Mouse (Mus musculus) liver, embryonic 15.5 days (tissue): ENCODE data around the gene Tmbim1. TPM values are rescaled to one million over a fixed set of nuclear protein-coding genes. Genes with fewer than 3 reads are reported as not detected.
A peak's percentile ranks its signal among the peaks of the same experiment; 100 is the strongest.

Experiments
- ATAC-seq: fragments of 200-750 bp; cut with Nextera tagmentation; 2 replicates; pipeline ENCODE4 v1.8.0; 2017; ENCODE audit warnings: moderate number of reproducible peaks, mild to moderate bottlenecking, moderate library complexity; ENCODE audit not compliant: insufficient read depth
- H3K27ac ChIP-seq: fragments of 300-500 bp; sonication (generic); replicated peaks from 2 replicates; pipeline ENCODE4 v1.5.1; 2015; ENCODE audit warnings: mild to moderate bottlenecking, inconsistent platforms
- H3K27me3 ChIP-seq: fragments of 300-500 bp; sonication (generic); 2 replicates; pipeline ENCODE4 v1.6.1; 2015; ENCODE audit warnings: mild to moderate bottlenecking, inconsistent platforms
- H3K36me3 ChIP-seq: fragments of 300-500 bp; sonication (generic); replicated peaks from 2 replicates; pipeline ENCODE4 v1.6.1; 2015; ENCODE audit warnings: moderate library complexity, mild to moderate bottlenecking, inconsistent platforms
- H3K4me1 ChIP-seq: fragments of 300-500 bp; sonication (generic); replicated peaks from 2 replicates; pipeline ENCODE4 v1.6.1; 2015; ENCODE audit warnings: inconsistent platforms
- H3K4me2 ChIP-seq: fragments of 300-500 bp; sonication (generic); 2 replicates; pipeline ENCODE4 v1.6.1; 2015; ENCODE audit warnings: moderate library complexity, mild to moderate bottlenecking, inconsistent platforms
- H3K4me3 ChIP-seq: fragments of 300-500 bp; sonication (generic); replicated peaks from 2 replicates; pipeline ENCODE4 v1.5.1; 2015; ENCODE audit warnings: mild to moderate bottlenecking, inconsistent platforms
- H3K9ac ChIP-seq: fragments of 300-500 bp; sonication (generic); 2 replicates; pipeline ENCODE4 v1.6.1; 2015; ENCODE audit warnings: moderate library complexity, mild to moderate bottlenecking, inconsistent platforms
- H3K9me3 ChIP-seq: fragments of 300-500 bp; sonication (generic); replicated peaks from 2 replicates; pipeline ENCODE4 v1.6.1; 2016; ENCODE audit warnings: inconsistent platforms
- WGBS: fragments of 180-500 bp; shearing (Covaris S2); methylation state at CpG from one replicate; pipeline ENCODE4 v1.1.7; 2015; ENCODE audit warnings: mixed read lengths; ENCODE audit not compliant: insufficient replicate concordance; 5-methylcytosine and 5-hydroxymethylcytosine counted together
- polyA plus RNA-seq: library from polyadenylated mRNA; unstranded; fragments of >200 nt; fragmentation: Nextera tagmentation; extraction: Ambion mirVana; gene quantifications from 2 replicates; pipeline ENCODE4 v1.2.1, GENCODE M21; 2015

Gene Tmbim1
- polyA plus RNA-seq, 1 experiment from 2014 or later: 15.4 TPM

DNA sequence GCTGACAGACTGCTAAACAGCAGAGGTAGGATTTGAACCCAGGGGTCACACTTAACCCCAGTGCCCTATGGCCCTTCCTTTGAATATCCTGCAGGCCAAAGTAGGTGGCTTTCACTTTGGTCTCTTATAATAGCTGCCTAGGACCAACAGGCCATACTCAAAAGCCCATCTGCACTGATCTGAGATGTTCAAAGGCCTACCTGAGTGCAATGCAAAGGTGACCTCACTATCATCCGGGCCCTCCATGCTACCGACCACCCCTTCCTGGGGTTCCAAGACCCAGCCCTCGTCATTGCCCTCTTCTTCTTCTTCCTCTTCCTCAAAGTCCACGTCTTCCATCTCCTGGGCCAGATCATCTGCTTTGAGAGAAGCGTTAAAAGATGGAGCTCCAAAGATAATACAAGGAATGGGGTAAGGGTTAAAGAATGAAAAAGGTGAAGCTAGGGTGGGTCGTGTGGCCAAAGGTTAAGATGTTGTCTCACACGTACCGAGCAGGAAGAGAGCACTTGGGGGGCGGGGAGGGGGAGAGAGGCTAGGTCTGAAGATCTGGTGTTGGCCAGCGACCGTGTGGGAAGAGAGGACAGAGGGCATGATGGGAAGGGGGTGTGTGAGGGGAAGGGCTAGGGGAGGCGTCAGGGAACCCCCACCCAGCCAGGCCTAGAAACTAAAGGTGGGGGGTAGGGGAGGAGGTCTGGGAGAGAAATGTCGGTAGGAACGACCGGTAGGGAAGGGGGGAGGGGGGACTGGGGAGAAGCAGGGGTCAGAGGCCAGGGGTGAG is 21.5 kb downstream of the Tmbim1 start:
- peaks cover 52% of the 10 kb centered on the region for H3K36me3 ChIP-seq

DNA sequence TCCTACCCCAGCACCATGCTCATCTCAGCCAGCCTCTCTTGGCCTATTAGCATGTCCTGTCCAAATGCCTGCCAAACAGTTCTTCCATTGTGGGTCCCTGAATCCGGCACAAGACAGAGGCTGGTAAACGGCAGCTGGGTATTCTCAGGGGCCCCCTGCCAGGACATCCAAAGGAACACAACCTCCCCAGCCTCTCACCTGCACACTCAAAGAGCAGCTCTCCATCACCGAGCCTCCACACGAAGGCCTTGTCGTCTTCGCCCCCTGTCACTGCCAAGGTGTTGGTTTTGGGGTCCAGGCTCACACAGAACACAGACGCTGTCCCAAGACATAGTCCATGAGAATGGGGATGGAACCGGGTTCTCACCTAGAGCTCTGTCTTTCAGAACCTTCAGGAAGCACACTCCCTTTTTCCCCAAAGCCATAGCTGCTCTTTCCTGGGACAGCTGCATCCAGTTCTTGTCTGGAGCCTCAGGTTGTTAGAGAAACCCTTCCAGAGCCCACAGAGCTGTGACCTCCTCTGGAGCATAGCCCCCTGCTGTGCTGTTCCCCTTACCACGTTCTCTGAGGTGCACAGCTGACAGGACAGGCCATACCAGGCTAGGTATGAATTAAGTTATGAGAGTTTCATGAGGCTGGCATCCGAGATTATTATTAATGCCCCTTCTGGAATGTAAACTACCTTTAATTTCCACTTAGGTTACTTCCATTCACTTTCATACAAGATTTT is 22.4 kb downstream of the Tmbim1 start:
- Histone ChIP-seq H3K4me1 (peaks cover 56% of the 10 kb centered on the region), H3K9ac (no peak overlapping the region), H3K27me3 (no peaks in the 10 kb centered on the region), H3K4me3 (no peak overlapping the region; the same call in 1 of the 2 replicates), H3K4me2 (0 out of 2 replicates have a peak overlapping the region, but pooled peaks have one; percentile 94), H3K9me3 (no peaks in the 10 kb centered on the region), H3K36me3 (peaks cover 46% of the 10 kb centered on the region), H3K27ac (no peak overlapping the region)
- no peak for ATAC-seq
- 77% methylated on average over 10 of the region's 10 CpGs for WGBS

More for the DNA sequence above, 21.5 kb downstream of the Tmbim1 start:
- H3K9ac ChIP-seq: peak overlapping the region; percentile 87
- ATAC-seq: peak; percentile 25
- 6% methylated on average over 15 of the region's 15 CpGs for WGBS
- peak overlapping the region; percentile 94 for H3K4me2 ChIP-seq
- peak overlapping the region; percentile 86 for H3K4me3 ChIP-seq
- no peaks in the 10 kb centered on the region for H3K9me3 ChIP-seq
- H3K4me1 ChIP-seq: peaks cover 64% of the 10 kb centered on the region
- H3K27me3 ChIP-seq: no peaks in the 10 kb centered on the region
- peak overlapping the region; percentile 84 for H3K27ac ChIP-seq

DNA sequence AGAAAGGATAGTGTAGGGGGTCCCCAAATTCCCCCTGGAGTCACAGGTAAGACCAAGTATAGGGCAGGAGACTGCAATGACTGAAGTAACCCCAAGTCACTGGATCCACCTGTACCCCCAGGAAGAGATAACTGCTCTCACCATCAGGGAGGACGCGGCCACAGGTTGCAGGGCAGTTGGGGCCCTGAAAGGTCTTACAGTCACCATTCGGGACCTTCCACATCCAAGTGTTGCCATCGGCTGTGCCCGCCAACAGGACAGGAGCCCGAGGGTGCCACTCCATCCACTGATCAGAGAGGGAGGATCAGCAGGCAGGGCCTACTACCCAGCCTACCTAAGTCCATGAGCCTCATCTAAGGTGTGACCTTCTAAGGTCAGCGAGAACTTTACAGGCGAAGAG is 23.5 kb downstream of the Tmbim1 start:
- Histone ChIP-seq H3K27me3 (peaks cover 5% of the 10 kb centered on the region; the same call in 1 of the 2 replicates), H3K36me3 (peaks cover 42% of the 10 kb centered on the region), H3K4me3 (no peak overlapping the region), H3K4me2 (no peak overlapping the region), H3K9ac (no peak overlapping the region), H3K9me3 (no peaks in the 10 kb centered on the region), H3K4me1 (peaks cover 47% of the 10 kb centered on the region), H3K27ac (no peak overlapping the region)
- 89% methylated on average over 8 of the region's 8 CpGs for WGBS
- no peak for ATAC-seq

DNA sequence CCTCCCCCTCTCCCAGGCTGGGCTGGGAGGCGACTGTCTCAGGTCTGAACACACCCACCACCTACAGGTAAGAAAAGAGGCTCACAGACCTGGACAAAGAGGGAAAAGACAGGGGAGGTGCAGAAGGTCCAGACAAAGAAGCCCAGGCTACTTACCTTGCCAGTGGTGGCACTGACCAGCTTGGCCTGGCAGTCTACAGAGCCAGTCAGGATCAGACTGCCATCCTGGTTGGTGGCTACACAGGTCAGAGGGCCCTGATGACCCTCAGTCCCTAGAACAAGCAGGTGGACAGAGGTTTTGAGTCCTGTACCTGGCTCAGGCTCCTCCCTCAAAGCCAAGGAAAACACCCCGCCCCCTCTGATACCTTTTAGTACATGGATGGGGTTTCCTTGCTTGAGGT is 24.1 kb downstream of the Tmbim1 start:
- H3K9me3 ChIP-seq: no peaks in the 10 kb centered on the region
- H3K4me2 ChIP-seq: no peak overlapping the region
- 77% methylated on average over 2 of the region's 2 CpGs for WGBS
- H3K27ac ChIP-seq: no peak overlapping the region
- ATAC-seq: no peak
- peaks cover 42% of the 10 kb centered on the region for H3K36me3 ChIP-seq
- no peak overlapping the region for H3K9ac ChIP-seq
- H3K4me3 ChIP-seq: no peak overlapping the region
- peaks cover 6% of the 10 kb centered on the region; the same call in 1 of the 2 replicates for H3K27me3 ChIP-seq
- peaks cover 42% of the 10 kb centered on the region for H3K4me1 ChIP-seq

DNA sequence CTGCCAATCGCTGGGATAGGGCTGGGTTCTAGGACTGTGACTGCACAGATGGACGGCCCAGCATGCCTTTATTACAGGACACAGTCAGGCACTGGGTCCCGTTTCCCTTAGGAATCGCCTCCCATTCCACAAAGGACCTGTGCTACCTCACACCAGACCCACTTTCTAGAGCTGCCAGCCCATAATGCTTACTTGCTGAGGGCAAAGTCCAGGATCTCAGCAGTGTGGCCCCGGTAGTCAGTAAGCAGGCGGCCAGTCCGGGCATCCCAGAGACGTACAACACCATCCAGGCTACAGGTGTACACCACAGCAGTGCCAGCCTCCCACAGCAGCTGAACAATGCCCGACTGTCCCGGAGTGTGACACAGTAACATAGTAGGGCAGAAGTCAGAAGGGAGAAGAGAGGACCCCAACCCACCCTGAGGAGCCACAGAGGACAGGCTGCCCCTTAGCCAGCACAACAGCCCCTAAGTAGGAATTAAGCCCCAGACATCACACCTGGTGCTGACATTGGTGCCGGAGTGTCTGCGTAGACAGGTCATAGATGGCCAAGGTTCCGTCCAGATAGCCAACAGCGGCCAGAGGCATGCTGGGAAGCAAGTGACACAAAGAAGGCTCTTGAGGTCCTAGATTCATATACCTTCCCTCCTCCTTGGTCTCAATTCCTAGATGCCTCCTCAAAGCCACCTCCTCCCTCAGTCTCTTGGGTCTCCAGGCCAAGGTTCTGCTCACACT is 24.7 kb downstream of the Tmbim1 start:
- 79% methylated on average over 14 of the region's 14 CpGs for WGBS

DNA sequence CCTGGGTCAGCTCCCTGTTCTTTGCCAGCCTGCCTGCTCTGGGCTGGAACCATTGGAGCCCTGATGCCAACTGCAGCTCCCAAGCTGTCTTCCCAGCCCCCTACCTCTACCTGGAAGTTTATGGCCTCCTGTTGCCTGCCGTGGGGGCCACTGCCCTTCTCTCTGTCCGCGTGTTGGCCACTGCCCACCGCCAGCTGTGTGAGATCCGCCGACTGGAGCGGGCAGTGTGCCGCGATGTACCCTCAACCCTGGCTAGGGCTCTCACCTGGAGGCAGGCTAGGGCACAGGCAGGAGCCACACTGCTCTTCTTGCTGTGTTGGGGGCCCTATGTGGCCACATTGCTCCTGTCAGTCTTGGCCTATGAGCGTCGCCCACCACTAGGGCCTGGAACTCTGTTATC is 26.4 kb downstream of the Tmbim1 start:
- H3K4me2 ChIP-seq: no peak overlapping the region
- no peak overlapping the region for H3K9ac ChIP-seq
- H3K4me1 ChIP-seq: peaks cover 24% of the 10 kb centered on the region
- H3K27me3 ChIP-seq: peaks cover 16% of the 10 kb centered on the region
- no peaks in the 10 kb centered on the region for H3K9me3 ChIP-seq
- no peak overlapping the region for H3K4me3 ChIP-seq
- 85% methylated on average over 11 of the region's 11 CpGs for WGBS
- peaks cover 42% of the 10 kb centered on the region for H3K36me3 ChIP-seq
- no peak overlapping the region for H3K27ac ChIP-seq
- no peak for ATAC-seq

More for the DNA sequence above, 24.7 kb downstream of the Tmbim1 start:
- H3K4me1 ChIP-seq: peaks cover 36% of the 10 kb centered on the region
- H3K4me3 ChIP-seq: no peak overlapping the region
- ATAC-seq: no peak
- no peak overlapping the region for H3K9ac ChIP-seq
- no peaks in the 10 kb centered on the region for H3K9me3 ChIP-seq
- no peak overlapping the region for H3K27ac ChIP-seq
- peaks cover 42% of the 10 kb centered on the region for H3K36me3 ChIP-seq
- H3K27me3 ChIP-seq: peaks cover 6% of the 10 kb centered on the region; the same call in 1 of the 2 replicates
- H3K4me2 ChIP-seq: no peak overlapping the region

DNA sequence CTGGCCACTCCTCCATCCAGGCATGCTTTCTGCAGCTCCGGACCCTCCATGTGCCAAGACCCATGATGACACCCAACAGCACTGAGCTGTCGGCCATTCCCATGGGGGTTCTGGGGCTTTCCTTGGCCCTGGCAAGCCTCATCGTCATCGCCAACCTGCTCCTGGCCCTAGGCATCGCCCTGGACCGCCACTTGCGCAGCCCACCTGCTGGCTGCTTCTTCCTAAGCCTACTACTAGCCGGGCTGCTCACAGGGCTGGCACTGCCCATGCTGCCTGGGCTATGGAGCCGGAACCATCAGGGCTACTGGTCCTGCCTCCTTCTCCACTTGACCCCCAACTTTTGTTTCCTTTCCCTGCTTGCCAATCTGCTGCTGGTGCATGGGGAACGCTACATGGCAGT is 26.9 kb downstream of the Tmbim1 start, which contains the start of gene Gpbar1:
Gene Gpbar1, plus strand, starts transcription at position 13 of the 400 bp plus-strand sequence.
- H3K27me3 ChIP-seq: peaks cover 16% of the 10 kb centered on the region
- H3K4me3 ChIP-seq: no peak within 1 kb of the TSS
- peaks cover 19% of the 10 kb centered on the region for H3K4me1 ChIP-seq
- H3K27ac ChIP-seq: no peak within 1 kb of the TSS
- H3K9ac ChIP-seq: no peak within 1 kb of the TSS
- WGBS: 78% methylated on average over 10 of the region's 10 CpGs
- no peak within 1 kb of the TSS for H3K4me2 ChIP-seq
- ATAC-seq: no peak
- no peaks in the 10 kb centered on the region for H3K9me3 ChIP-seq
- peaks cover 42% of the 10 kb centered on the region for H3K36me3 ChIP-seq

DNA sequence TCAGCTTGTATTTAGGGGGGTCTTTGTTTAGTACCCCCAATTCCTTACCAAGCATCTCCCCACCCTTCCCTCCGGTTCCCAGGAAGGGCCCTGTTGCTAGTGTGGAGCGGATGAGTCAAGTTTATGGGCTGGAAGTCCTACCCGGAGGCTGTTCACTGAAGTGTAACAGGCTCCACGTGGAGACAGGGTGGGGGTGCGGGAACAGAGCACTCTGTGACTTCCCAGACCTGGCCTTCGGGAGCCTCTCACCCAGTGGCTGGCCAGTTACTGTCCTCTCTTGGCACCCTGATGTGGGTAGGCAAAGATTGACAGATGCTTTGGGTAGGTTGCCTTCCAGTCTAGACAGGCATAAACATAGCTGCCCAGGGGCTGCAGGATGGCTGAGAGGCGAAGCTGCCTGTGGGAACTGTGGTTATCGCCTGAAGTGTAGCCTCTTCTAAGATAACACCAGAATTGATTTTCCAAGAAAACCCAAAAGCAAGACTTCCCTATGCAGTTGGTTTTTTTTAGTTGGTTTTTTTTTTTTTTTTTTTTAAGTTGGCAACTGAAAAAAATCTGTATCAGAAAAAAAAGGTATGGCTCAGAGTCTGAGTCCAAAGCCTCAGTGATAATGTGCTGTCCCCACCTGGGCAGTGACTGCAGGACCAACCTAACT is 27.4 kb downstream of the Tmbim1 start:
- WGBS: 37% methylated on average over 8 of the region's 8 CpGs
- Histone ChIP-seq H3K27ac (no peak overlapping the region), H3K4me2 (no peak overlapping the region), H3K4me1 (peaks cover 16% of the 10 kb centered on the region), H3K9me3 (no peaks in the 10 kb centered on the region), H3K36me3 (peaks cover 39% of the 10 kb centered on the region), H3K27me3 (peaks cover 16% of the 10 kb centered on the region), H3K9ac (no peak overlapping the region), H3K4me3 (no peak overlapping the region)
- no peak for ATAC-seq

DNA sequence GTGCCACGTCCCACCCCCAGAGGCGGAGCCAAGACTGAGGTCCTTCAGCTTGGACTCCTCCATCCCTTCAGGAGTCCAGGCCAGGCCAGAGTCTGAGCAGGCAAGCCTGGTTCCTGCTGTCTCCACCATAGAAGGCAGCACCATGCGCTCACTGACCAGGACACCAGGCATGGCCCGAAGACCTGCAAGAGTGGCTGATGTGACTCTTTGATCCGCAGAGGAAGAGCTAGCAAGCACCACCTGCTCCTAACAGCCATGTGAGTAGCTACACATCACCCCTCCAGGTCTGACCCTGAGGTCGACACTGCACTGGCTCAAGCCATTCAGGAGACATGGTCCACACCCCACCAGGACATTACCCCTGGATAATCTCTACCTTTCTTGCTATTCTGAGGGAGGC is 28.4 kb downstream of the Tmbim1 start:
- no peak overlapping the region for H3K4me3 ChIP-seq
- peaks cover 16% of the 10 kb centered on the region for H3K27me3 ChIP-seq

DNA sequence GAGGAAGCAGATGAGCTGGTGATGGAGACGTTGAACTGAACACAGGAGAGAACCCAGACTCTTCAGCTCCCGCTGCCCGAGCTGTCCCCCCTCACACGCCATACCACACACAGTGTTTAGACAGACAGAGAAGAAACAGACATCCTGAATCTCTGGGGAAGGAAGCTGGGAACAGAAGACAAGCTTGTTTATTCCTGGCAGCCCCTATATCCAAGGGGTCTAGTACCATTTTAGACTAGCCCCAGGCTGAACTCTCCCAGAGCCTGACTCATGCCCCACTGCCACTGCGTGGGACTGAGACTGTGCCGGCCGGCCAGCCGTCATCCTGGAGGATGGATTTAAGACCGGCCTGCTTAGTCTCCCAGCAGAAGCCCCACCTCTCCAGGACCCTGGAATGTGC is 30.4 kb downstream of the Tmbim1 start:
- Histone ChIP-seq H3K27ac (no peak overlapping the region), H3K4me1 (no peaks in the 10 kb centered on the region; the same call in 1 of the 2 replicates), H3K4me3 (no peak overlapping the region), H3K9ac (no peak overlapping the region), H3K4me2 (no peak overlapping the region), H3K36me3 (peaks cover 9% of the 10 kb centered on the region; the same call in 1 of the 2 replicates), H3K9me3 (no peaks in the 10 kb centered on the region), H3K27me3 (peaks cover 16% of the 10 kb centered on the region)
- ATAC-seq: peak; percentile 22; the same call in 1 of the 2 replicates
- WGBS: 16% methylated on average over 9 of the region's 9 CpGs

More for the DNA sequence above, 28.4 kb downstream of the Tmbim1 start:
- peaks cover 29% of the 10 kb centered on the region for H3K36me3 ChIP-seq
- WGBS: 60% methylated on average over 6 of the region's 6 CpGs
- no peak for ATAC-seq
- peaks cover 12% of the 10 kb centered on the region for H3K4me1 ChIP-seq
- no peak overlapping the region for H3K27ac ChIP-seq
- H3K9ac ChIP-seq: no peak overlapping the region
- no peaks in the 10 kb centered on the region for H3K9me3 ChIP-seq
- no peak overlapping the region for H3K4me2 ChIP-seq
